Mouse (Mus musculus): ENCODE measurements around the gene Sptbn2. TPM values are rescaled to one million over a fixed set of nuclear protein-coding genes. Genes with fewer than 3 reads are reported as not detected.
A peak's percentile ranks its signal among the peaks of the same experiment; 100 is the strongest.

The Sptbn2 gene
- total RNA-seq, 2 experiments from 2014 or later, result 0.19 to 0.22 TPM

GRCm38 (mm10) chr19:4762876-4763275 lies 51.9 kb downstream of the Sptbn2 start:
- no peak for DNase-seq
- intact Hi-C loops (cut with DNase I), result no loop called here

- intact Hi-C loops (cut with DNase I), result no loop called here
- no peak for DNase-seq
Observed at GRCm38 (mm10) chr19:4767507-4768148, 56.7 kb downstream of the Sptbn2 start.

DNA sequence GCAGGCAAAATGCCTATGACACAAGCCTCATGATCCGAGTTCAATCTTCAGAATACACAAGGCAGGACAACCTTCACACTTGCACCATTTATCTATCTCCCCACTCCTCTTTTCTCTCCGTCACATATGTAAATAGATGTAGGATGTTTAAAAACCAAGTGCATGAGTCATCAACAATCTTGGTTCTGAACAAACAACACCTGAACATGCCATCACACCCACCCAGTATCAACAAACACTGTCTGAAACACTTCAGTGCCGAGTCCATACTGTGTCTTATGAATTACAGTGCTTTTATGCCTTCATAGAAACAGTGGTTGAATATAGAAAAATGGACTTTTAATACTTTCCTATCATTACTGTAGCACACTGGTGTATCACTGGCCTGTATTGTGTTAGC lies 61.8 kb downstream of the Sptbn2 start:
- DNase-seq, result no peak
- intact Hi-C loops (cut with DNase I), result no loop called here

DNA sequence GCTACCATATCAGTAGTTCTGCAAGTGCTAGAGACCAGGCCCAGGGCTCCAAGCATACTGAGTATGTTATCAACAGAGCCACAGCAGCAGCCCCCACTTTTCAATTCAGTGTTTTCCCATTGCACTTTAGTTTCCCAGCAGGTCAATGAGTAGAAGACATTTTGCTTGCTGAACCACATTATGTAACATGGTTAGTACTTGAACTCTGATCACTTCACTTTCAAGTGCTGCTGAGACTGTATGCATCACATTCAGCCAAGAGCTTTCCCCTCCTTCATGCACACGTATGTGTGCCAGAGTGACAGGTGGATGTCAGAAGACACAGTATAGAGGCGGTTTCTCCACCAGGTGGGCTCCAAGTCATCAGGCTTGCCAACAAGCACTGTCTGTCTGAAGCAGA lies 71.9 kb downstream of the Sptbn2 start:
- intact Hi-C loops (cut with DNase I), result no loop called here
- DNase-seq, result no peak

DNA sequence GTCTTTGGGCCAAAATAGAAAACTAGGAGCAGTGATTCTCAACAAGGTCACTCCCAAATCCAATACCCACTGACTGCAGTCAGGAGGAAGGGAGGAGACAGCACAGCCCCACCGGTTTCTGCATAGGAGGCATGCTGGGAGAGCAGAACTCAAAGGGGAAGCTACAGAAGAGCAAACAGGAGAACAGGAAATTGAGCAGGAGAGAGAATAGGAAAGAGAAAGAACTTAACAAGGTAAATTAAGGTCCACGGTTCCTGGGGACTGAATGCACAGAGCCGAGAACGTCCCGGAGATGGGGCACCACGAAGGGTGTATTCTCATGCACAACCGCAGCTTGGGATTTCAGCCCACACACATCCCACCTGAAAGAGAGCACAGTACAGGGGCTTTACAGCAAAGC lies 74.2 kb downstream of the Sptbn2 start:
- DNase-seq, result no peak
- intact Hi-C loops (cut with DNase I), result no loop called here

- intact Hi-C loops (cut with DNase I), result no loop called here
- no peak for DNase-seq
Observed at GRCm38 (mm10) chr19:4786313-4786712, 75.3 kb downstream of the Sptbn2 start.

GRCm38 (mm10) chr19:4793281-4793830 lies 82.4 kb downstream of the Sptbn2 start:
- DNase-seq, result no peak
- intact Hi-C loops (cut with DNase I), result loop anchor here (5.0 kb wide), 1 partner anchor 36 kb away; the partner anchor contains the start of gene Rbm4b

DNA sequence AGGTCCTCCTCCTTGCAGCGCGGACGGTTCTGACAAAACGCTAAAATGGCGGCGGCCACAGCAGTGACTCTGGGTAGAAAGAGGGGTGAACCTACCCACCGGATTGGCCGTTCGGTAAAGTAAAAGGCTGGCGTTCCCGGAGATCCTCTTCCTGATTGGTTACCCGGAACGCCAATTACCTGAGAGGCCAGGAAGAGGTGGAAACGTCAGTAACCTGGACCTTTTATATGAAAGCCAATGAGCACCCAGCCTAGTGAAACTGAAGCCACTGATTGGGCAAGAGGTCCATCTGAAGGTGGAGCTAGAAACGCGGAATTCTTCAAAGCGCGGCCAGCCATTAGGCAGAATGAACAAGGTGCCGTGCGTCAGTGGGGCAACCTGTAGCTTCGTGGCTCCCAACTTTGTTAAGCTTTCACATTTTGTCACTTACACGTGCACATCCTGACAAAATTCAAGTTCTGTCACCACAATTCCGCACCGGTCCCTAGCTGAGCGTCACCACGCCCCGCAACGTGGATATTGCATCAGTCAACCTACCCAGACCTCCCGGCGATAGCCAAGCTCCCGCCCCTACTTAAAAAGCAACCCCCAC lies 83.0 kb downstream of the Sptbn2 start, which contains the start of gene Rbm4:
Gene Rbm4, minus strand, starts transcription at position 71 of the 592 bp plus-strand sequence.
- peak; percentile 94 to 96 for DNase-seq
- intact Hi-C loops (cut with DNase I), result loop anchor here (5.0 kb wide), 1 partner anchor 37 kb away; the partner anchor contains the start of gene Rbm4b

DNA sequence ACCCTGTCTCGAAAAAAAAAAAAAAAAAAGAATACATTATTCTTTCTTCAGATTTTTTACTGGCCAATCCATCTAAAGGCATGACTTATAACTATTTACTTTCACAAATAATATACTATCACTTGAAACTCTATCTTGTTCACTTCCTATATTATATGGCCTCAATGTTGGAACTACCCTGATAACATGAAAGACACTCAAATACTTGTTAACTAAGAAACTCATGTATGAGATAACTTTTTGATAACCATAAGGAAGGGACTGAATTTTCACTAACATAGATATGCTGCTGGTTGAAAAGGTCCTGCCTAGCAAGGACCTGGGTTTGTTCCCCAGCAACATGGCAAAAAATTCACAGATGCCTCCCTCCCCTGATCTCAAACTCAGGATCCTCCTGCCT lies 85.0 kb downstream of the Sptbn2 start:
- DNase-seq, result no peak
- intact Hi-C loops (cut with DNase I), result no loop called here

GRCm38 (mm10) chr19:4797846-4798245 lies 86.9 kb downstream of the Sptbn2 start:
- no peak for DNase-seq
- intact Hi-C loops (cut with DNase I), result no loop called here

GRCm38 (mm10) chr19:4799083-4799482 lies 88.1 kb downstream of the Sptbn2 start:
- intact Hi-C loops (cut with DNase I), result no loop called here
- DNase-seq, result no peak

Other genes with a start within 250 kb of the Sptbn2 start
- 1 to 10 TPM; 6.2 to 8.2 TPM for gene Syt12, start 233.7 kb upstream of the Sptbn2 start, total RNA-seq (2021)
- under 1 TPM in 1 of 2 experiments, not detected in 1; 0.25 TPM for gene 2010003K11Rik, start 212.6 kb upstream of the Sptbn2 start, total RNA-seq (2021)
- 10 to 100 TPM; 36.9 to 43.8 TPM for gene Pcx, start 200.7 kb upstream of the Sptbn2 start, total RNA-seq (2021)
- 1 to 10 TPM; 7.7 to 9.2 TPM for gene Lrfn4, start 95.5 kb upstream of the Sptbn2 start, total RNA-seq (2021)
- gene Rce1, start 85.5 kb upstream of the Sptbn2 start, total RNA-seq (2021), result 10 to 100 TPM in 1 of 2 experiments, 1 to 10 TPM in 1; 9.4 to 10.1 TPM
- gene Gm960, start 12.5 kb upstream of the Sptbn2 start, total RNA-seq (2021), result not detected
- 1 to 10 TPM; 5.9 to 7.0 TPM for gene Rbm4b, start 45.3 kb downstream of the Sptbn2 start, total RNA-seq (2021)
- gene Rbm4, start 82.7 kb downstream of the Sptbn2 start, total RNA-seq (2021), result 10 to 100 TPM; 42.5 to 43.7 TPM
- 10 to 100 TPM; 18.3 to 19.8 TPM for gene Gm21992, start 100.4 kb downstream of the Sptbn2 start, total RNA-seq (2021)
- gene Rbm14, start 100.5 kb downstream of the Sptbn2 start, total RNA-seq (2021), result 10 to 100 TPM; 23.0 to 24.5 TPM
- 10 to 100 TPM; 28.4 to 30.3 TPM for gene Ccs, start 128.2 kb downstream of the Sptbn2 start, total RNA-seq (2021)
- not detected for gene Ccdc87, start 128.2 kb downstream of the Sptbn2 start, total RNA-seq (2021)
- gene Ctsf, start 144.0 kb downstream of the Sptbn2 start, total RNA-seq (2021), result 10 to 100 TPM; 84.5 to 90.7 TPM
- gene Actn3, start 166.7 kb downstream of the Sptbn2 start, total RNA-seq (2021), result under 1 TPM; 0.30 to 0.44 TPM
- 1 to 10 TPM; 3.2 to 3.4 TPM for gene Zdhhc24, start 167.5 kb downstream of the Sptbn2 start, total RNA-seq (2021)
- 1 to 10 TPM; 2.3 to 5.1 TPM for gene Bbs1, start 195.5 kb downstream of the Sptbn2 start, total RNA-seq (2021)
- gene Dpp3, start 217.1 kb downstream of the Sptbn2 start, total RNA-seq (2021), result 10 to 100 TPM; 17.4 to 21.3 TPM
- gene Peli3, start 232.0 kb downstream of the Sptbn2 start, total RNA-seq (2021), result 1 to 10 TPM; 1.6 to 3.3 TPM

All from heart, postnatal 36 days (tissue).